Mouse (Mus musculus): ENCODE results near the gene Thap12.

Gene Thap12

GRCm38 (mm10) chr7:98698041-98698440 lies 4.9 kb upstream of the Thap12 start:
- no peak for DNase-seq (ENCODE audit: extremely low spot score)

- DNase-seq (ENCODE audit: extremely low spot score), result no peak
These were observed 4.3 kb upstream of the Thap12 start for GRCm38 (mm10) chr7:98698590-98698989.

DNA sequence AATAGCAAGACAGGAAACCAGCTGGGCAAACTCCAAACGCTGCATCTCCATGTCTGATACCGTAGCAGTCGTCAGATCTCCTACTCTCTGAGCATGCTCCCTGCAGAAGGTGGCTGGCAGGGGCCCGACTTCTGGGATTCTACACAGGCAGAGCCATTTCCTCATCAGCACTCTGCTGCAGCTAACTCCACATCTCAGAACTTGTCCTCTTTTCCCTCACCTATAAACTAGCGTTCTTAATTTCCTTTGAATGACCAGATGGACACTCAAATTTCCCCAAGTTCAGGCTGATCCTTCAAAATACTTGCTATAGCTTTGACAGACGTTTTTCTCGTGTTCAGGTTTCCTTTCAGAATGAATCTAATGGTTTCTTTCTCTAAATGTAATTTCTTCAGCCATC lies 1.1 kb upstream of the Thap12 start:
- DNase-seq (ENCODE audit: extremely low spot score), result no peak

GRCm38 (mm10) chr7:98703365-98703881 lies 520 bp downstream of the Thap12 start:
- DNase-seq (ENCODE audit: extremely low spot score), result peak; percentile 54

DNA sequence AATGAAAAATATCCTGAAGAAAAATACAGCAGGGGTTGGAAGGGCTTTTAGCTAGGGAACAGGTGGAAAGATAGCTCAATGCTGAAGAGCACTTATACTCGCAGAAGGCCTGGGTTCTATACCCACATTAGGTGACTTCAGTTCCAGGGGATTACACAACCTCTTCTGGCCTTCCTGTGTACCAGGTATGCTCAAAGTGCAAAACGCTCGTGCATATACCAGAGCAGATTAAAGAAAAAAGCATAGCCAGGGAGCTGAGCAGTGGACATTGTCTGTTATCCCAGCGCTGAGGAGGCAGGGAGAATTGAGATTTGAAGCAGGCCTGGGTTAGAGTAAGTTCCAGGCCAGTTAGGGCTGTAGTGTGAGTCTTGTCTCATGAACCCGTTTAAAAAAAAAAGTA lies 1.4 kb downstream of the Thap12 start:
- no peak for DNase-seq (ENCODE audit: extremely low spot score)

DNA sequence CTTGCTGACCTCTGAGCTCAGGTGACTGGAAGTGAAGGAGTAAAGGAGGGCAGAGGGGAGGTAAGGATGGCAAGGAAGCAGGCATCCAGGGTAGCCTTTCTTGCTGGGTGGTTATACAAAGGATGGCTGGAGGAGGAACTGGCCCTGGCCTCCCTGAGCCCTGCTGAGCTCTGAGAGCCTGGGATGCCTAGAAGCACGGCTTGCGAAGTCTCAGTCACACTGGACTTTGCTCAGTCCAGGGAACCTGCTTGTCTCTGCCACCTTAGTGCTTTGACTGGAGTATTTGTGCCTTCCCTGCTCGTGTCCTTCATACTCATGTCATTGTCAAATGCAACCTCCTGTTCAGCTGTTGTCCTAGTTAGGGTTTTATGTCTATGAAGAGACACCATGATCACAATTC lies 10.8 kb downstream of the Thap12 start:
- no peak for DNase-seq (ENCODE audit: extremely low spot score)

- DNase-seq (ENCODE audit: extremely low spot score), result no peak
These were observed 14.5 kb downstream of the Thap12 start for GRCm38 (mm10) chr7:98717438-98717837.

GRCm38 (mm10) chr7:98719761-98720160 lies 16.9 kb downstream of the Thap12 start:
- no peak for DNase-seq (ENCODE audit: extremely low spot score)

DNA sequence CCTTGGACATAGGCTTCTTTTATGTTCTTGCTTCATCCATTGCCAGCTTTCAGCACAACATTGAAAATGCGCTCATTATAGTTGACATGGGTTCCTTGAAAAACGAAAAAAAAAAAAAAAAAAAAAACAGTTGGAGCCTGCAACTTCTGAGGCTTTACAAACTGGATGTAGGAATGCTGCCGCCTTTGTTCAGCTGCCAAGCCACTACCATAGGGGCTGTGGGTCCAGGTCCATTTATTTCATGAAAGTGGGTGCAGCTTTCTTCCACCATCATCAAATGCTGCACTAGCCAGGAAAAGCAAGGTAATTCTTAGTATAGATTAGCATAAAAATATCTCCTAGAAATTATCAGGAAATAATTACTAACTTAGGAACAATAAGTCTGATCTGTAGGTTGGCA lies 17.8 kb downstream of the Thap12 start:
- no peak for DNase-seq (ENCODE audit: extremely low spot score)

DNA sequence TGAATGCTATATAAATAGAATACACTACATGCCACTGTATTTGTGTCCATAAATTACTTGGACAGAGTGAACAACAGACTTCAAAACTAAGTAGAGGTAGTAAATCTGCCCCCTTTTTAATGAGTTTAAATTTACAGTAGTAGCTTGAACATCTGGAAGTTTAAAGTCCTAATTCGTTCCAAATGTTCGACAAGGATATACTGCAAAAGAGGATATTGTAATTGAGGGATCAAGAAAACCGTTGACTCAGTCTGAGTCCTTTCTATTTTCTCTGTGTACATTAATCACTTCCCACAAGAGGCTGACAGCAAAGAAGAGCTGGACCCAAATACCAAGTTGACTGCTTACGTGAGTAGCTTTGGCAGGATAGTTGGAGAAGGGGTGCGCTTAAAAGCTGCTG lies 18.3 kb downstream of the Thap12 start:
- no peak for DNase-seq (ENCODE audit: extremely low spot score)

DNA sequence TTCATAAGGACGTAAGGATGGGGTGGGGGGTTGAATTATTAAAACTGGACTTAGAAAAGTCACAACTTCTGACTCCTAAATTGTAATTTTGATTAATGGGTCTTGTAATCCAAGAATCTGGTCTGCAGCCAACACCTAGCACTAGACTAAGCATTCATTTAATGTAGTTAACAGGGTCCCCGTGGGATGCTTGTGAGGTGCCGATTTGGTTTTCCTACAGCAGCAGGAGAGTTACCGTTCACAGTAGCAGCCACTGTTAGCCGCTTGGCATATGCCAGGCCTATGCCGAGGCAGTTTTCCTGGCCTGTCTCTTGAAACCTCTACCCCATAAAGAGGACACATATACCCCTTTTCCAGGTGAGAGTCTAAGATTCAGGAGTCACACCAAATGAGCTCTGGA lies 18.7 kb downstream of the Thap12 start:
- DNase-seq (ENCODE audit: extremely low spot score), result no peak

GRCm38 (mm10) chr7:98725686-98726195 lies 22.8 kb downstream of the Thap12 start:
- DNase-seq (ENCODE audit: extremely low spot score), result no peak

GRCm38 (mm10) chr7:98727986-98728385 lies 25.1 kb downstream of the Thap12 start:
- DNase-seq (ENCODE audit: extremely low spot score), result no peak

DNA sequence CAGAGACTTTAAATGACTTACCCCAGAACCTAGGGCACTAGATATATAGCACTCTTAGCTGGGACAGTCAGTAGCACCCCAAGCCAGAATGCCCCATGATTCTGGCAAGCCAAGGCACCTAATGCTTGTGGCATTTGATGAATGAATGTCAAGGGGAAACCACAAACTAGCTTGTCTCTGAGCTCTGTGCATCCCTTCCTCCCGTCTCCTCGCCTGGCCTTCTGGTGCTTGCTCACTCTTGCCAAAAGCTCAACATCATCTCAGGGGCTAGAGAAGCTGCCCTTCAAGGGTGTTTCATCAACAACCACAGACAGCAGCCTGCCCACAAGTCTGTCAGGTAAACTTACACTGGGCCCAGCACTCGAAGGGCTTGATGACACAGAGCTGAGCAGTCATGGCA lies 25.6 kb downstream of the Thap12 start:
- no peak for DNase-seq (ENCODE audit: extremely low spot score)

DNA sequence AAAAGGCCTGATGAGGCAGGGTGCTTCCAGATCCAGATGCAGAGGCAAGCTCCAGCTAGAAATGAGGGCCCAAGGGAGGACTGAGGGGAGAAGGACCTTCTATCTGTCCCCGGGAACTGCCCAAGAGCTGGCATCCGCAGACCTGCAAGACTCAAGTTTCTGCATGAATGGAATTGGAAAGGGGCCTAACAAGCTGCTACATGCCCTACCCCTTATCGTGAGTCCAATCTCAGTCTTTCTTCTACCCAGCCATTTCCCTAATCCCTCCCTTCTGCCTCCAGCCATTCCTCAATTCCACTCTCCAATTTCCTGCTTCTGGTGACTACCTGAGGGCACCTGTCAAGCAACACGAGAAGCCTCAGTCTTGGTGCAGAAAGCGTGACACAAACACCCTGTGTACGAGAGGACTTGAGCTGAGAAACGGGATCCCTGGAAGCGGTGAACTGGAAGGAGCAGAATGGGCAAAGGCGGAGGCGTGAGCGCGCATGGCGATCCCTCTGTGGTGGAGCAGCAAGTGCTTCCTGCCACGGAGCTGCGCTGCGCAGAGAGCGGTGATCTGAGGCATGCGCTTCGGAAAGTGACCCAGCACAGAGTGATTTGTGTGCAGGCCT lies 26.9 kb downstream of the Thap12 start:
- peak; percentile 42 for DNase-seq (ENCODE audit: extremely low spot score)

DNA sequence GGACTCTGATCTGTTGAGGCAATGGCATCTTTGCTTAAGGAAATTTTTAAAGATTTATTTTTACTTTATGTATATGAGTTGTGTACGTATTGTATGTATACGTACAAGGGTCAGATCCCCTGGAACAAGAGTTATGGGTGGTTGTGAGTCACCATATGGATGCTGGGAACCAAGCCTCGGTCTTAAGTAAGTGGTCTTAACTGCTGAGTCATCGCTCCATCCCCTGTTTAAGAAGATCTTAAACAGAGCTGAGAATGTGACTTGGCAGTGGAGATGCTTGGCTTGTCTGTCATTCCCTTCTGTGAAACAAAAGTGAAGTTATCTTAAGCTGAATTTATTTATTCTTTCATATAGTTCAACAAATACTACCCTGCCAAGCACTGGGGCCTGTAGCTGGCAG lies 31.1 kb downstream of the Thap12 start:
- no peak for DNase-seq (ENCODE audit: extremely low spot score)

DNA sequence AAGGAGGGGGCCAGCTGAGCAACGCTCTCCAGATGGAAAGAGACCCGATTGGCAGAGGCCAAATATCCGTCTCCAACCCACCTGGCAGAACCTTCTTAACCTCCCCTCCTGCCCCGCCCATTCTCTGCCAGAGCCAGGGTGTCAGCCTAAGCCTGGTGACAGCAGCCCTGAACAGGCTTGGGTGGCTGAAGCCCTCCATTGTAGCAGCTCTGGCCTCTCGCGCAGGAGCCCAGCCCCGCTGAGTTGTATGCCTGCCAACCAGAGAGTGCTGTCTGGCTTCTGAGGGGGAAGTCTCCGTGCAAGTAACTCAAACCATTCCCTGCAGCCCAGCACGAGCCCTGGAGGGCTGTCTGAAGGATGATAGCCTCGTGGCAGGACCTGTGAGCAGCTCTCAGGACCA lies 32.0 kb downstream of the Thap12 start:
- no peak for DNase-seq (ENCODE audit: extremely low spot score)

DNA sequence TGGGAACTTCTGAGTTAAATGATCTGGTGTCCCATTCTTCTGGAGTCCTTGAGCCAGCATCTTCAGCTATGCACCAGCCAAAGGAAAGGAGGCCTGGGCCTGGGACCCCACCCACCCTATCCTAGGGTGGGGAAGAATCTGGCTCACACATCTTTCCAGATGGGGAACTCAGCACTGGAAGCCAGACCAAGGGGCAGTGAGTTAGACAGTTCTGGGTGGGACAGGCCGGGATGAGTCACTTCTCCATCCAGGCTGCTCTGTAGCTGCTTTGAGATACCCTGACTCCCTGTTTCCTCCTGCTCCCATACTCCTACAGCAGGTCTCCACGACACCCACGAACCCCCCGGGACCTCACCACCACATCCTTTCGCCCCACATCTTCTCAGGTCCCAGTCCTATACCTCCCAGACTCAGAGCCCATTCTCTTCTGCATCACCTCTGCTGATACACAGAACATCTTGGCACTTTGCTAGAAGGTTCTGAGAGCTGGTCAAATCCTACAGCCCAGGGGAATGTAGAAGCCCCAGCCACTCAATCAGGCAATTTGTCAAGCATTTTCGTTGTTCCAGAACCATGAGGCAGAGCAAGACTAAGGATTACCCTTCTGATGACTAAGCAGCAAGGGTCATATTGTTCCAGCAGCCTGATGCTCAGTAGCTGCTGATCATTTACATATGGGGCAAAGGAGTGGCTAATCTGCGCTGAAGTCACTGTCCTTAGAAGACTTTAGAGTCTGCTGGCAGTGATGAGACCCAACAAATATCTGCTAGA lies 34.1 kb downstream of the Thap12 start:
- no peak for DNase-seq (ENCODE audit: extremely low spot score)

DNA sequence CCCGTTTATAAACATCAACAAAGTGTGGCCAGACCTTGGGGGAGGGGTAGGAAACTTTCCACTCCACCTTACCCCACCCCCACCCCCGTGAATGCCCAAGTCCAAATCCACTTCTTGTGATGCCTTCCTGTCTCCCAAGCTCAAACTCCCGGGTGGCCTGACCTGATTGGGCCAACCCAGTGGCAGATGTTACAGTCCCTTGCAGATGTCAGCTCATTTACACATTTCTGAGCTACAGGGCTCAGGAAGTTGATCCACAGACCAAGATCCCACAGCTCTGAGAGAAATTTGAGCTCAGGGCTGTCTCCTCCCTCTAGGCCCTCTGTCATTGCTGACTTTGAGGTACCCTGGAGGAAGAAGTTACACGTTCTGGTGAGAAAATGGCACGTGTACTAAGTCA lies 37.5 kb downstream of the Thap12 start:
- no peak for DNase-seq (ENCODE audit: extremely low spot score)

- peak; percentile 66 for DNase-seq (ENCODE audit: extremely low spot score)
These were observed 40.4 kb downstream of the Thap12 start for GRCm38 (mm10) chr7:98743312-98743711.

DNA sequence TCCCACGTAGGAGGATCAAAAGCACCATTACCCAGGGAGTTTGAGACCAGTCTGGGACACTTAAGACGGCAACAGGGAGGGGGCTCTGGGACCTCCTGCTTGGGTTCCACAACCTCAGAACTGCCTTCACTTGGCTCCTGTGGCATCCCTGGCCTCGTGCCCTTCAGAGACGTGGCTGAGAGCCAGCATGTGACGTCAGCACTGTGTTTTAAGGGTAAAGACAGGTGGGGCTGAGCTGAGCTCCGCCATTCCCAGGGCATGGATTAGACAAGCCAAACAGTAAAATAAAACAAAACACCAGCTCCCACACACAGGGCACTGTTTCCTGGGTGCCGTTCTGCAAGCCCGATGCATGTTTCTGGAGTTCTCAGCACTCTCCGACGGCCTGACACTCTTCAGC lies 47.5 kb downstream of the Thap12 start:
- DNase-seq (ENCODE audit: extremely low spot score), result no peak

GRCm38 (mm10) chr7:98752680-98753079 lies 49.8 kb downstream of the Thap12 start:
- DNase-seq (ENCODE audit: extremely low spot score), result no peak

- DNase-seq (ENCODE audit: extremely low spot score), result no peak
These were observed 53.1 kb downstream of the Thap12 start for GRCm38 (mm10) chr7:98756050-98756449.
